Mouse (Mus musculus): ENCODE data around the gene Tmem136. TPM values are rescaled to one million over a fixed set of nuclear protein-coding genes. Genes with fewer than 3 reads are reported as not detected.

Gene Tmem136
- polyA plus RNA-seq, 1 experiment = 0.80 TPM

DNA sequence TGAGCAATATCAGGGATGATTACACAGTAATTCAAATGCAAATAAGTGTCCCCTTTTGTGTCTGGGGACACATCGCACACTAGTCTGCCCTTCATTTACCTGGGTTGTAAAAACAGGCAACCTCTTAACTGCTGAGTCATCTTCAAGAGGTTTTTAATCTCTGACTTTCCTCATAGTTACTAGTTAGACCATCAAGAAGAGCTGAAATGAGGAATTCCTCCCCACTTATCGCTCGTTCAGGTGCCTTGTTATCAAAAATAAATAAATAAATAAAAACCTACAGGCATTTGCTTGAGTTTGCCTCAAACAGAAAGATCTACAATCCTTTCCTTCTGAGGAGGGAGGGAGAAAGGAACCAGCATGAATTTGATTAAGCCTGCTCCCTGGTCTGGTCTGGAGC is 7.6 kb downstream of the Tmem136 start:
- Histone ChIP-seq H3K27me3 (ENCODE audit: control insufficient read depth, insufficient read depth, low read length) (no peaks in the 10 kb centered on the region), H3K4me3 (ENCODE audit: control insufficient read depth, low read depth, low read length) (no peak overlapping the region), H3K36me3 (ENCODE audit: control insufficient read depth, insufficient read depth, low read length) (no peaks in the 10 kb centered on the region), H3K27ac (ENCODE audit: control insufficient read depth, insufficient read depth, low read depth, low read length) (no peak overlapping the region), H3K4me1 (ENCODE audit: control insufficient read depth, insufficient read depth, low read length) (peaks cover 11% of the 10 kb centered on the region)
- TF ChIP-seq CTCF (IDR thresholded peaks at IDR 0.05; ENCODE audit: control insufficient read depth, insufficient read depth, insufficient replicate concordance, low read depth, low read length) (no peak), POLR2A (IDR thresholded peaks at IDR 0.05; ENCODE audit: control insufficient read depth, low read depth, low read length) (no peak)

- Histone ChIP-seq H3K4me3 (ENCODE audit: control insufficient read depth, low read depth, low read length) (no peak overlapping the region), H3K27ac (ENCODE audit: control insufficient read depth, insufficient read depth, low read depth, low read length) (no peak overlapping the region; the same call in 1 of the 2 replicates), H3K4me1 (ENCODE audit: control insufficient read depth, insufficient read depth, low read length) (peaks cover 11% of the 10 kb centered on the region), H3K36me3 (ENCODE audit: control insufficient read depth, insufficient read depth, low read length) (no peaks in the 10 kb centered on the region), H3K27me3 (ENCODE audit: control insufficient read depth, insufficient read depth, low read length) (no peaks in the 10 kb centered on the region)
- TF ChIP-seq CTCF (IDR thresholded peaks at IDR 0.05; ENCODE audit: control insufficient read depth, insufficient read depth, insufficient replicate concordance, low read depth, low read length) (no peak), POLR2A (IDR thresholded peaks at IDR 0.05; ENCODE audit: control insufficient read depth, low read depth, low read length) (no peak)
Observed at GRCm38 (mm10) chr9:43108081-43108480, 8.3 kb downstream of the Tmem136 start.

GRCm38 (mm10) chr9:43107555-43107954 is 8.8 kb downstream of the Tmem136 start:
- Histone ChIP-seq H3K4me1 (ENCODE audit: control insufficient read depth, insufficient read depth, low read length) (peaks cover 11% of the 10 kb centered on the region), H3K27me3 (ENCODE audit: control insufficient read depth, insufficient read depth, low read length) (no peaks in the 10 kb centered on the region), H3K4me3 (ENCODE audit: control insufficient read depth, low read depth, low read length) (no peak overlapping the region), H3K27ac (ENCODE audit: control insufficient read depth, insufficient read depth, low read depth, low read length) (peak overlapping the region; percentile 93; the same call in 1 of the 2 replicates), H3K36me3 (ENCODE audit: control insufficient read depth, insufficient read depth, low read length) (no peaks in the 10 kb centered on the region)
- TF ChIP-seq POLR2A (IDR thresholded peaks at IDR 0.05; ENCODE audit: control insufficient read depth, low read depth, low read length) (no peak), CTCF (IDR thresholded peaks at IDR 0.05; ENCODE audit: control insufficient read depth, insufficient read depth, insufficient replicate concordance, low read depth, low read length) (no peak)

DNA sequence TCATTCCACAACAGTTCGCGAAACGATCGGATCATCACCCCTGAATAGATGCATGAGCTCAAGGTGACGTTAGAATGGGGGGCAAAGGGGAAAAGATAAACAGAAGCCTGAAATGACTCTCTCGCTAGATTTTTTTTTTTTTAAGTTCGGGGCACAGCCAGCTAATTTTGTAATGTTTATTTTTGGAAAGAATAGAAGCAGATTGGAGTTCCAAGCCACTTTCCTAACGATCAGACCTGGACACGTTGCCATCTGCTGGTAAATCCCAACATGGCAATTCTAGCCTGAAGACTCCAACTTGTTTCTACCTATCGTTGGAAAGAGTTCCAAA is 9.2 kb downstream of the Tmem136 start, which contains the start of gene Arhgef12:
Arhgef12 (minus strand) TSS at position 53 of the 331 bp plus-strand sequence.
- Histone ChIP-seq H3K4me3 (ENCODE audit: control insufficient read depth, low read depth, low read length) (peak within 1 kb of the TSS; percentile 97), H3K27me3 (ENCODE audit: control insufficient read depth, insufficient read depth, low read length) (no peaks in the 10 kb centered on the region), H3K4me1 (ENCODE audit: control insufficient read depth, insufficient read depth, low read length) (peaks cover 11% of the 10 kb centered on the region), H3K36me3 (ENCODE audit: control insufficient read depth, insufficient read depth, low read length) (no peaks in the 10 kb centered on the region), H3K27ac (ENCODE audit: control insufficient read depth, insufficient read depth, low read depth, low read length) (peak within 1 kb of the TSS; percentile 93)
- TF ChIP-seq POLR2A (IDR thresholded peaks at IDR 0.05; ENCODE audit: control insufficient read depth, low read depth, low read length) (no peak), CTCF (IDR thresholded peaks at IDR 0.05; ENCODE audit: control insufficient read depth, insufficient read depth, insufficient replicate concordance, low read depth, low read length) (peak; percentile 7; the same call in 1 of the 2 replicates)

GRCm38 (mm10) chr9:43106426-43107186 is 9.8 kb downstream of the Tmem136 start:
- H3K27ac ChIP-seq (ENCODE audit: control insufficient read depth, insufficient read depth, low read depth, low read length) = peak overlapping the region; percentile 93
- H3K27me3 ChIP-seq (ENCODE audit: control insufficient read depth, insufficient read depth, low read length) = no peaks in the 10 kb centered on the region
- H3K4me1 ChIP-seq (ENCODE audit: control insufficient read depth, insufficient read depth, low read length) = peaks cover 11% of the 10 kb centered on the region
- TF ChIP-seq POLR2A (IDR thresholded peaks at IDR 0.05; ENCODE audit: control insufficient read depth, low read depth, low read length) = no peak
- TF ChIP-seq CTCF (IDR thresholded peaks at IDR 0.05; ENCODE audit: control insufficient read depth, insufficient read depth, insufficient replicate concordance, low read depth, low read length) = no peak
- H3K36me3 ChIP-seq (ENCODE audit: control insufficient read depth, insufficient read depth, low read length) = no peaks in the 10 kb centered on the region
- H3K4me3 ChIP-seq (ENCODE audit: control insufficient read depth, low read depth, low read length) = peak overlapping the region; percentile 97

DNA sequence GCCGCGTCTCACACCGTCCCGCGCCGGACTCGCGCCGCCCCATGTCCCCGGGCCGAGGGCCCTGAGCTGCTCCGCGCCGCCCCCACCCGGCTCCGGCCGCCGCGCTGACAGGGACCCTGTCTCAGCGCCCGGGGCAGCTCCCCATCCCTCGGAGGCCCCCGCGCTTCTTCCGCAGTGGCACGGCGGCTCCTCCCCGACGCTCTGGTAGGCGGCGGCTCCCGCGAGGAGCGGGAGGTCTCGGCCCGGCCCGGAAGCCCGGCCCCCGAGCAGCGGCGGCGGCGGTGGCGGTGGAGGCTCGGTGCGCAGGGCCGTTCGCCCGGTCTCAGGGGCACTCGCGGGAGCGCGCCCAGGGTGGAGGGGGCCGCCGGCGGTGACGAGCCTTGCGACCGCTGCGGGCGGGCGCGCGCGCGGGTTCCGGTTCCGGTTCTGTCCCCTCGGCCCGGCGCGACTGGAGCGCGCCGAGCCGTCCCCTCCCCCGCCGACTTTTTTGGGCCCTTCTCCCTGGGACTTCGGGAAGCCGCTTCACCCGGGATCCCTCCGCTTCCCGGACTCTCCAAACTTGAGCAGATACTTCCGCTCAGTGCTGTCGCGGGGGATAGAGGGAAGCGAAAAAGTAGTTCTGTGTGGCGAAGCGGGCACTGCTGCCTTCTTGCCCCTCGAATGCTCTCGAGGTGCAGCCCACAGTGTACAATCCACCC is 10.6 kb downstream of the Tmem136 start:
- Histone ChIP-seq H3K27ac (ENCODE audit: control insufficient read depth, insufficient read depth, low read depth, low read length) (peak overlapping the region; percentile 93), H3K36me3 (ENCODE audit: control insufficient read depth, insufficient read depth, low read length) (no peaks in the 10 kb centered on the region), H3K27me3 (ENCODE audit: control insufficient read depth, insufficient read depth, low read length) (no peaks in the 10 kb centered on the region), H3K4me3 (ENCODE audit: control insufficient read depth, low read depth, low read length) (peak overlapping the region; percentile 97), H3K4me1 (ENCODE audit: control insufficient read depth, insufficient read depth, low read length) (peaks cover 11% of the 10 kb centered on the region)
- no peak for TF ChIP-seq CTCF (IDR thresholded peaks at IDR 0.05; ENCODE audit: control insufficient read depth, insufficient read depth, insufficient replicate concordance, low read depth, low read length)
- TF ChIP-seq POLR2A (IDR thresholded peaks at IDR 0.05; ENCODE audit: control insufficient read depth, low read depth, low read length) = peak; percentile 67; the same call in 1 of the 2 replicates

Measured in testis, adult 2 months (tissue).